ENCODE assay signal across 17 mouse cellular contexts in the genomic region with DNA sequence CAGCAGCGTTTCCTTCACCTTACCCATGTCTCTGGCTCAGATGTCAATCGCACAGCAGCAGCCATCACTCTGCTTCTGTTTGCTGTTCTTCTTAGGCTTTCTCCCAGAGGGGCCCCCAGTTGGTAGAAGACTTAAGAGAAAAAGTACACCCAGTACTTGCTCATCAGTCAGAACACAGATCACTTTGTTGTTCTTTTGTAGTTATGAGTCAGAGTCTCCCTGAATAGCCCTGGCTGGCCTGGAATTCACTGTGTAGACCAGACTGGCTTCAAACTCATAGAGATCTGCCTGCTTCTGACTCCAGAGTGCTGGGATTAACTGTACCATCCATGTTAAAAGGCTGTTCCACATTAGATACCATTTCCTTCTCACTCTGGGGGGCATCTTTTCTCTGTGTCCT. TPM values are rescaled to one million over a fixed set of nuclear protein-coding genes. Genes with fewer than 3 reads are reported as not detected.
"Had no signal": no experiment of that assay in that cellular context is flagged by ENCODE, and none has a peak within 500 bp of the region (broad histone marks: within the 10 kb centered on the region; RNA-seq: fewer than 3 reads in every experiment).

No protein-coding gene starts in this region.

- H3K9ac ChIP-seq: kidney, embryonic 15.5 days; limb, embryonic 12.5 days; liver, embryonic 13.5 days; liver, postnatal 0 days; lung, embryonic 15.5 days; midbrain, embryonic 15.5 days; neural tube, embryonic 12.5 days had no signal

- H3K27me3 ChIP-seq: kidney, embryonic 15.5 days; limb, embryonic 12.5 days; liver, embryonic 13.5 days; lung, embryonic 15.5 days; midbrain, embryonic 15.5 days; neural tube, embryonic 12.5 days had no signal

- DNase-seq: kidney, postnatal 14 days; liver; liver, embryonic 13.5 days; liver, postnatal 0 days; lung, postnatal 14 days; thymus, postnatal 4 days had no signal

- ATAC-seq: liver, postnatal 0 days; midbrain, embryonic 15.5 days had no signal

- H3K4me3 ChIP-seq: kidney, embryonic 15.5 days; left cerebral cortex, adult 2 months; limb, embryonic 12.5 days; liver, embryonic 13.5 days; lung, embryonic 15.5 days; megakaryocyte, embryonic 14.5 days; midbrain, embryonic 15.5 days; neural tube, embryonic 12.5 days had no signal

- H3K4me1 ChIP-seq: kidney, embryonic 15.5 days; limb, embryonic 12.5 days; lung, embryonic 15.5 days; midbrain, embryonic 15.5 days had no signal

- H3K4me2 ChIP-seq: kidney, embryonic 15.5 days; limb, embryonic 12.5 days; liver, embryonic 13.5 days; lung, embryonic 15.5 days; midbrain, embryonic 15.5 days; neural tube, embryonic 12.5 days had no signal

- H3K36me3 ChIP-seq: kidney, embryonic 15.5 days; limb, embryonic 12.5 days; liver, embryonic 13.5 days; lung, embryonic 15.5 days; midbrain, embryonic 15.5 days; neural tube, embryonic 12.5 days had no signal

- H3K27ac ChIP-seq: kidney, embryonic 15.5 days; left cerebral cortex, adult 2 months; limb, embryonic 12.5 days; liver, embryonic 13.5 days; lung, embryonic 15.5 days; macrophage; midbrain, embryonic 15.5 days; neural tube, embryonic 12.5 days; stomach, postnatal 0 days had no signal

- H3K9me3 ChIP-seq: kidney, embryonic 15.5 days; limb, embryonic 12.5 days; liver, embryonic 13.5 days; lung, embryonic 15.5 days; midbrain, embryonic 15.5 days; neural tube, embryonic 12.5 days had no signal

RNA-seq across cellular contexts. Expression of gene Greb1, which starts 12.1 kb away (rescaled TPM):
- total RNA-seq: monocyte, adult 5-6 weeks; neutrophil, adult 5-6 weeks had no signal
